Mouse (Mus musculus): ENCODE data around the gene Zc3h10. TPM values are rescaled to one million over a fixed set of nuclear protein-coding genes. Genes with fewer than 3 reads are reported as not detected.

Gene Zc3h10
- 22.4 and 24.6 TPM in 2 replicates for polyA plus RNA-seq (2011; ENCODE audit: insufficient read depth, insufficient read length, low read depth, missing spikeins)

DNA sequence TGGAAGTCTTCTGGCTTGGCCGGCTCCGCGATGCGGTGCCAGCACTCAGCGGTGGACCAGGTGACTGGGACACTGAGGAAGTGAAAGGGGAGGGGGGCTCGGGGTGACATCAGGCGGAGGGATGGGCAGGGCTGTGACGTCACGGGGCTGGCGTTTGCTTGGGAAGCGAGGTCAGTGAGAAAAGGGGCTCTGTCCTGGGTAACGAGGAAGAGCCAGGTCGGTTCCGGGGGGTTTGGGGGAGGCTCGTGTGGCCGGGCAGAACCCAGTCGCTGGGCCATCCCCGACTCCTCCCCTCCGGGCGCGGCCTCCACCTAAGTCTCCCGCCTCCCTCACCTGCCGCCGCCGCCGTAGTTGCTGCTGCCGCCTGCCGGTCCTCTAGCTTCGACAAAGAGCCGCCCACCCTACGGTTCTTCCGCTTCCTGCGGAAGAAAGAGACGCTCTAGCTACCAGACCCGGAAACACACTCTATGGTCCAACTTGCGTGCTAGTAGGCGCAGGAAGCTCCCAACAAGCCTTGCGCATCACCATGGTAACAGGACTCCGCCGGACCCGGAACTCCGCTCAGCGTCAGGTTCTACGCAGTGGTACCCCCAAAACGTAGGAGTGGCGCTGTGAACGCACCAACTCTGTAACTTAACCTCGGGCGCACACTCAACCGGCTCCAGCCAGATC, at the start of gene Zc3h10:
Gene Zc3h10 (minus strand): TSS at position 414 of the 672 bp plus-strand sequence.
- TF ChIP-seq CTCF (IDR thresholded peaks at IDR 0.05; ENCODE audit: low read depth, low read length): peak; percentile 13
- TF ChIP-seq EP300 (IDR thresholded peaks at IDR 0.05; ENCODE audit: insufficient read depth, low read depth, low read length): peak; percentile 59; the same call in 1 of the 2 replicates
- TF ChIP-seq POLR2A (IDR thresholded peaks at IDR 0.05; ENCODE audit: insufficient read depth, low read length): peak; percentile 96
- no peaks in the 10 kb centered on the region for H3K27me3 ChIP-seq (ENCODE audit: control insufficient read depth, insufficient read depth, low read length, poor library complexity, severe bottlenecking)
- peaks cover 36% of the 10 kb centered on the region for H3K36me3 ChIP-seq (ENCODE audit: control insufficient read depth, insufficient read depth, low read length, poor library complexity, severe bottlenecking)
- H3K9me3 ChIP-seq (replicated peaks; ENCODE audit: control insufficient read depth, insufficient read depth, low read length, poor library complexity, severe bottlenecking): no peaks in the 10 kb centered on the region
- H3K9ac ChIP-seq (ENCODE audit: low read depth, poor library complexity, severe bottlenecking): peak within 1 kb of the TSS; percentile 100
- H3K4me1 ChIP-seq (ENCODE audit: control insufficient read depth, insufficient read depth, low read length): no peaks in the 10 kb centered on the region
- peak within 1 kb of the TSS; percentile 96 for H3K27ac ChIP-seq (ENCODE audit: insufficient read depth, low read length)
- H3K4me3 ChIP-seq (ENCODE audit: low read depth, low read length): peak within 1 kb of the TSS; percentile 87

GRCm38 (mm10) chr10:128592797-128593196, 45.2 kb upstream of the Zc3h10 start:
- Histone ChIP-seq H3K36me3 (ENCODE audit: control insufficient read depth, insufficient read depth, low read length, poor library complexity, severe bottlenecking) (no peaks in the 10 kb centered on the region), H3K9ac (ENCODE audit: low read depth, poor library complexity, severe bottlenecking) (no peak overlapping the region), H3K4me1 (ENCODE audit: control insufficient read depth, insufficient read depth, low read length) (peaks cover 1% of the 10 kb centered on the region), H3K9me3 (replicated peaks; ENCODE audit: control insufficient read depth, insufficient read depth, low read length, poor library complexity, severe bottlenecking) (no peaks in the 10 kb centered on the region), H3K4me3 (ENCODE audit: low read depth, low read length) (no peak overlapping the region), H3K27ac (ENCODE audit: insufficient read depth, low read length) (no peak overlapping the region), H3K27me3 (ENCODE audit: control insufficient read depth, insufficient read depth, low read length, poor library complexity, severe bottlenecking) (no peaks in the 10 kb centered on the region)
- TF ChIP-seq CTCF (IDR thresholded peaks at IDR 0.05; ENCODE audit: low read depth, low read length) (no peak), EP300 (IDR thresholded peaks at IDR 0.05; ENCODE audit: insufficient read depth, low read depth, low read length) (no peak), POLR2A (IDR thresholded peaks at IDR 0.05; ENCODE audit: insufficient read depth, low read length) (no peak)

DNA sequence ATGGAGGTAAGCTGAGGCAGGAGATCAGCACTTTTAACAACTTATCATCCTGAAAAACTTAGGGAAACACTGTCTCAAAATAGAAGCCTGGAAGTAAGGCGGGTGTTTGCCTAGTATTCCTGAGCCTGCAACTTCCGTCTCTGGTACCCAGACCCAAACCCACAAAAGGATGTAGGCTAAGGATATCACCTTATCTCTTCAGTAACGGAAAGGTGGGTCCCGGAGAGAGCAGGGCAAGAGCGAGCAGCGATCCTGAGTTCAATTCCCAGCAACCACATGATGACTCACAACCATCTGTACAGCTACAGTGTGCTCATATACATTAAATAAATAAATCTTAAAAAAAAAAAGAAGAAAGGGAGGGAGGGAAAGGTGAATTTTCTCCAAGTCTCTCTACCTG, 43.9 kb upstream of the Zc3h10 start:
- no peaks in the 10 kb centered on the region for H3K9me3 ChIP-seq (replicated peaks; ENCODE audit: control insufficient read depth, insufficient read depth, low read length, poor library complexity, severe bottlenecking)
- H3K4me1 ChIP-seq (ENCODE audit: control insufficient read depth, insufficient read depth, low read length): peaks cover 3% of the 10 kb centered on the region
- H3K4me3 ChIP-seq (ENCODE audit: low read depth, low read length): no peak overlapping the region
- no peak for TF ChIP-seq POLR2A (IDR thresholded peaks at IDR 0.05; ENCODE audit: insufficient read depth, low read length)
- TF ChIP-seq EP300 (IDR thresholded peaks at IDR 0.05; ENCODE audit: insufficient read depth, low read depth, low read length): no peak
- TF ChIP-seq CTCF (IDR thresholded peaks at IDR 0.05; ENCODE audit: low read depth, low read length): no peak
- no peak overlapping the region for H3K9ac ChIP-seq (ENCODE audit: low read depth, poor library complexity, severe bottlenecking)
- H3K27me3 ChIP-seq (ENCODE audit: control insufficient read depth, insufficient read depth, low read length, poor library complexity, severe bottlenecking): no peaks in the 10 kb centered on the region
- no peak overlapping the region for H3K27ac ChIP-seq (ENCODE audit: insufficient read depth, low read length)
- H3K36me3 ChIP-seq (ENCODE audit: control insufficient read depth, insufficient read depth, low read length, poor library complexity, severe bottlenecking): no peaks in the 10 kb centered on the region

DNA sequence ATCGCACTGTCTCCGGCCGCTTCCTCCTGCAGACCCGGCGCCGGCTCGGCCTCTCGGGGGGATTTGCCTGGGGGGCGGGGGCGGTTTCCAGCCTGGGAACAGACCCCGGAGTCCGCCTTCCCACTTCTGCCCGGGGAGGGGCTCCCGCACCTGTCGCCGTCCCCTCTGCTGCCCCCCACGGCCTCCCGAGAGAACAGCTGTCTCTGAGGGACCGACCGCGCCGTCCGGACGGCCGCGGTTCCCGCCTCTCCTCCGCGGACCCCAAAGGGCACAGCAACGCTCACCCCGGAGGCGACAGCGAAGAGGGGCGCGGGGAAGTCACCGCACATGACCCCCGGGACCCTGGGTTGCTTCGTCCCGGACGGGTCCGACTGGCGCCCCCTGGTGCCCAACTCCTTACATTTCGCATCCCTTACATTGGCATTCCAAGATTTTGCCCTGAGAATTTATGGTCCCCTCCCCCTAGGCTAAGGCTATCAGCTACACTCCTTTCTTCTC, 42.7 kb upstream of the Zc3h10 start:
- TF ChIP-seq EP300 (IDR thresholded peaks at IDR 0.05; ENCODE audit: insufficient read depth, low read depth, low read length) (no peak), CTCF (IDR thresholded peaks at IDR 0.05; ENCODE audit: low read depth, low read length) (peak; percentile 65)
- H3K4me3 ChIP-seq (ENCODE audit: low read depth, low read length): peak overlapping the region; percentile 91
- no peaks in the 10 kb centered on the region for H3K9me3 ChIP-seq (replicated peaks; ENCODE audit: control insufficient read depth, insufficient read depth, low read length, poor library complexity, severe bottlenecking)
- H3K4me1 ChIP-seq (ENCODE audit: control insufficient read depth, insufficient read depth, low read length): peaks cover 6% of the 10 kb centered on the region
- no peaks in the 10 kb centered on the region for H3K36me3 ChIP-seq (ENCODE audit: control insufficient read depth, insufficient read depth, low read length, poor library complexity, severe bottlenecking)
- no peaks in the 10 kb centered on the region for H3K27me3 ChIP-seq (ENCODE audit: control insufficient read depth, insufficient read depth, low read length, poor library complexity, severe bottlenecking)
- H3K27ac ChIP-seq (ENCODE audit: insufficient read depth, low read length): peak overlapping the region; percentile 79
- peak overlapping the region; percentile 91 for H3K9ac ChIP-seq (ENCODE audit: low read depth, poor library complexity, severe bottlenecking)

DNA sequence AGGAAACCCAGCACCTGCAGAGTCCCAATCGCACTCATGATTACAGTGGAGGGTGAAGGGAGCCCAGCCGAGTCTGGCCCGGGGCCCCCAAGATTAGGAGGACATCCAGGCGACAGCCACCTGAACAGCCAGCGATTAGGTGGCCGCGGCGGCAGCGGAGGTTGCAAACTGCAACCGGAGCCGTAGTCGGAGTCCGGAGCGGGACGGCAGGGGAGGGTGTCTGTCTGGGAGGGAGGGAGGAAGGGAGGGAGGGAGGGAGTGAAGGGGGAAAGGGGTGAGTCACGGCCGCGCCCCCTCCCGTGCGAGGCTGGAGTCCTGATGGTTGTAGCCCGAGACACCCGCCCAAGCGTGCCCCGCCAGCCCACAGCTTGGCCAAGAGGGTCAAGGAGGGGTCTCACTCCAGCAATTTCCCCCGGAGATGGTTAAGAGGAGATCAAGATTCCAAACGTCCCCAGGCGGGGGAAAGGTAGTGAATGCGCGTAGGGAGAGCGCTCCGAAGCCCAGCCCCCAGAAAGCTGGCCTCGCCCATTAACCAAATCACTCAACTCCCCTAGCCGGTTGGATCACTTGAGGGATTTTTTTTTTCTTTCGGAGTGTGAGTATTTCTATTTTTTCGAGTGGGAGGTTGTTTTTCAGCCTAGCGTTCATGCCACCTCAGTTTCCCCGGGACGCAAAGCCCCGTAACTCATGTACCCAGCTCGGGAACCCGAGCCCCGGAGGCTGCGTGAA, 42.1 kb upstream of the Zc3h10 start, which contains the start of gene Erbb3:
Gene Erbb3 (minus strand): TSS at position 189 of the 729 bp plus-strand sequence.
- Histone ChIP-seq H3K9ac (ENCODE audit: low read depth, poor library complexity, severe bottlenecking) (peak within 1 kb of the TSS; percentile 91), H3K27me3 (ENCODE audit: control insufficient read depth, insufficient read depth, low read length, poor library complexity, severe bottlenecking) (no peaks in the 10 kb centered on the region), H3K27ac (ENCODE audit: insufficient read depth, low read length) (peak within 1 kb of the TSS; percentile 79), H3K4me3 (ENCODE audit: low read depth, low read length) (peak within 1 kb of the TSS; percentile 91), H3K9me3 (replicated peaks; ENCODE audit: control insufficient read depth, insufficient read depth, low read length, poor library complexity, severe bottlenecking) (no peaks in the 10 kb centered on the region), H3K4me1 (ENCODE audit: control insufficient read depth, insufficient read depth, low read length) (peaks cover 6% of the 10 kb centered on the region), H3K36me3 (ENCODE audit: control insufficient read depth, insufficient read depth, low read length, poor library complexity, severe bottlenecking) (no peaks in the 10 kb centered on the region)
- TF ChIP-seq CTCF (IDR thresholded peaks at IDR 0.05; ENCODE audit: low read depth, low read length): no peak
- TF ChIP-seq POLR2A (IDR thresholded peaks at IDR 0.05; ENCODE audit: insufficient read depth, low read length): no peak
- 0 out of 2 replicates have a peak, but pooled peaks have one; percentile 56 for TF ChIP-seq EP300 (IDR thresholded peaks at IDR 0.05; ENCODE audit: insufficient read depth, low read depth, low read length)
